Mouse (Mus musculus) spleen, adult 2 months (tissue): ENCODE measurements around the gene Poldip3.

Experiments
- CTCF ChIP-seq: fragments of 200-500 bp; IDR thresholded peaks from 2 replicates; pipeline ENCODE4 v1.5.1; 2011; ENCODE audit warnings: mild to moderate bottlenecking, inconsistent platforms; ENCODE audit not compliant: insufficient read depth, insufficient read length, insufficient replicate concordance; ENCODE audit errors: extremely low read depth
- POLR2A ChIP-seq: fragments of 200-500 bp; IDR thresholded peaks from 2 replicates; pipeline ENCODE4 v1.6.1; 2011; ENCODE audit warnings: low read depth, low read length, inconsistent platforms

DNA sequence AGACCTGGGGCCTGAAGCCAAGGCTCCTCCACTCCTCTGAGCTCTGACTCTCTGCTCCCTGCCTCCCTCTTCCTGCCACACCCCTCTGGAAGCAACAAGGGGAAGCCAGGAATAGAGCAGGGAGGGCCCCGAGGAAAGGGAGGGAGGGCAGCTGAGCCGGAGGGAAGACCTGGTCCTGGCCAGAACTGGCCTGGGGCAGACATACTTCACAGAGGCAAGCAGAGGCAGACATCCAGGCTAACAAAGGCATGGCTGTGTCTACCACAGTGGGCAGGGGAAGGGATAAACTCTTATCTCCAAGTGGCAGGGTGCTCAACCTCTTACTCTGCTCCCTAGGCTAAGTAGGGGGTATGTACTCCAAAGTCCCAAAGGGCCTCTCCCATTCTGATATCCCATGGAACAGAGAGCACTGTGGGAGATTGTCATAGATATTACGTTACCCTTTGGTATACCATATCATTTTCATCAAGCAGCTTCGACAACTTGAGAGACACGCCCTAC, 15.8 kb upstream of the Poldip3 start:
- TF ChIP-seq CTCF (no peak), POLR2A (no peak)
